Mouse (Mus musculus) liver, adult 2 months (tissue): ENCODE results near the gene Ms4a3. TPM values are rescaled to one million over a fixed set of nuclear protein-coding genes. Genes with fewer than 3 reads are reported as not detected.

Source experiments
- DNase-seq: peaks from one replicate; pipeline ENCODE4 v3.0.0-alpha.2; 2011; ENCODE audit warnings: low read depth, low spot score; ENCODE audit errors: extremely low read depth
- H3K27ac ChIP-seq: fragments of 200-500 bp; replicated peaks from 2 replicates; pipeline ENCODE4 v1.5.1; 2012; ENCODE audit warnings: low read depth, mild to moderate bottlenecking, control low read depth, inconsistent platforms, low read length; ENCODE audit not compliant: insufficient read depth
- H3K27me3 ChIP-seq: fragments of 200-500 bp; 2 replicates; pipeline ENCODE4 v1.6.1; 2012; ENCODE audit warnings: mild to moderate bottlenecking, moderate library complexity, low read length, inconsistent platforms; ENCODE audit not compliant: control insufficient read depth, insufficient read depth
- H3K36me3 ChIP-seq: fragments of 200-500 bp; 2 replicates; pipeline ENCODE4 v1.6.1; 2012; ENCODE audit warnings: low read length, inconsistent platforms; ENCODE audit not compliant: control insufficient read depth, insufficient read depth
- H3K4me1 ChIP-seq: fragments of 200-500 bp; 2 replicates; pipeline ENCODE4 v1.6.1; 2011; ENCODE audit warnings: low read length; ENCODE audit not compliant: control insufficient read depth, insufficient read depth
- H3K4me3 ChIP-seq: fragments of 200-500 bp; 2 replicates; pipeline ENCODE4 v1.5.1; 2011; ENCODE audit warnings: low read depth, mild to moderate bottlenecking, control low read depth, low read length, moderate library complexity; ENCODE audit not compliant: insufficient read depth
- H3K79me2 ChIP-seq: fragments of 200-500 bp; 2 replicates; pipeline ENCODE4 v1.6.1; 2012; ENCODE audit warnings: inconsistent platforms, mild to moderate bottlenecking, low read length, moderate library complexity; ENCODE audit not compliant: control insufficient read depth, insufficient read depth
- H3K9ac ChIP-seq: fragments of 200-500 bp; 2 replicates; pipeline ENCODE4 v1.6.1; 2012; ENCODE audit warnings: low read depth, mild to moderate bottlenecking, control low read depth, inconsistent platforms, low read length
- CTCF ChIP-seq: fragments of 200-500 bp; IDR thresholded peaks from 2 replicates; pipeline ENCODE4 v1.5.1; 2011; ENCODE audit warnings: low read depth, low read length, control low read depth
- WGBS: fragments of 180-500 bp; shearing (Covaris S2); methylation state at CpG from one replicate; pipeline ENCODE4 v1.1.7; 2018; 5-methylcytosine and 5-hydroxymethylcytosine counted together
- polyA plus RNA-seq: library from polyadenylated mRNA; depleted of rRNA; stranded (reverse); fragments of >200 nt; gene quantifications from 2 replicates; pipeline ENCODE4 v1.2.3, GENCODE M21; 2012; rRNA removed
- total RNA-seq: library from RNA; depleted of rRNA; stranded (reverse); fragments of >200 nt; gene quantifications from 2 replicates; pipeline ENCODE4 v1.2.3, GENCODE M21; 2014; rRNA removed

The Ms4a3 gene
- total and polyA plus RNA-seq, 2 experiments: not detected

GRCm38 (mm10) chr19:11589205-11589604 is 51.4 kb downstream of the Ms4a3 start:
- 76% methylated on average over 4 of the region's 4 CpGs for WGBS
- TF ChIP-seq CTCF: no peak
- Histone ChIP-seq H3K27me3 (no peaks in the 10 kb centered on the region), H3K36me3 (no peaks in the 10 kb centered on the region), H3K9ac (no peak overlapping the region), H3K4me1 (no peaks in the 10 kb centered on the region), H3K27ac (no peak overlapping the region), H3K79me2 (no peaks in the 10 kb centered on the region), H3K4me3 (no peak overlapping the region)
- DNase-seq: no peak

Other genes with a start within 250 kb of the Ms4a3 start
- gene Ms4a4c, start 236.1 kb downstream of the Ms4a3 start, total RNA-seq: 0.74 and 1.3 TPM in 2 replicates
- 0.26 TPM in 1 of 2 replicates, not detected in the other for gene Ms4a4c, start 236.1 kb downstream of the Ms4a3 start, polyA plus RNA-seq
- gene Ms4a4b, start 197.3 kb downstream of the Ms4a3 start, total RNA-seq: 0.65 and 1.1 TPM in 2 replicates
- gene Ms4a4b, start 197.3 kb downstream of the Ms4a3 start, polyA plus RNA-seq: 0.96 and 1.9 TPM in 2 replicates
- 5.6 and 6.6 TPM in 2 replicates for gene Ms4a6c, start 171.5 kb downstream of the Ms4a3 start, total RNA-seq
- 1.0 and 1.8 TPM in 2 replicates for gene Ms4a6c, start 171.5 kb downstream of the Ms4a3 start, polyA plus RNA-seq
- 1.1 and 1.4 TPM in 2 replicates for gene Gm8369, start 154.9 kb downstream of the Ms4a3 start, total RNA-seq
- gene Gm8369, start 154.9 kb downstream of the Ms4a3 start, polyA plus RNA-seq: 0.22 and 0.48 TPM in 2 replicates
- 3.2 and 4.7 TPM in 2 replicates for gene Ms4a6b, start 124.3 kb downstream of the Ms4a3 start, total RNA-seq
- gene Ms4a6b, start 124.3 kb downstream of the Ms4a3 start, polyA plus RNA-seq: 0.61 and 0.98 TPM in 2 replicates
- 3.5 and 3.8 TPM in 2 replicates for gene Ms4a4d, start 104.0 kb downstream of the Ms4a3 start, total RNA-seq
- 3.9 and 7.1 TPM in 2 replicates for gene Ms4a4d, start 104.0 kb downstream of the Ms4a3 start, polyA plus RNA-seq
- gene Ms4a6d, start 36.0 kb downstream of the Ms4a3 start, total RNA-seq: 3.9 and 4.5 TPM in 2 replicates
- gene Ms4a6d, start 36.0 kb downstream of the Ms4a3 start, polyA plus RNA-seq: 0.82 and 0.85 TPM in 2 replicates
- not detected in 2 replicates for gene Ms4a2, start 17.1 kb downstream of the Ms4a3 start, total RNA-seq
- not detected in 2 replicates for gene Ms4a2, start 17.1 kb downstream of the Ms4a3 start, polyA plus RNA-seq
- gene Oosp2, start 19.7 kb upstream of the Ms4a3 start, total RNA-seq: not detected in 2 replicates
- not detected in 2 replicates for gene Oosp2, start 19.7 kb upstream of the Ms4a3 start, polyA plus RNA-seq
- gene Oosp1, start 50.3 kb upstream of the Ms4a3 start, total RNA-seq: not detected in 2 replicates
- gene Oosp1, start 50.3 kb upstream of the Ms4a3 start, polyA plus RNA-seq: not detected in 2 replicates
- not detected in 2 replicates for gene Oosp3, start 56.2 kb upstream of the Ms4a3 start, total RNA-seq
- gene Oosp3, start 56.2 kb upstream of the Ms4a3 start, polyA plus RNA-seq: not detected in 2 replicates
- not detected in 2 replicates for gene Gif, start 106.7 kb upstream of the Ms4a3 start, total RNA-seq
- gene Gif, start 106.7 kb upstream of the Ms4a3 start, polyA plus RNA-seq: not detected in 2 replicates
- gene Mrpl16, start 129.5 kb upstream of the Ms4a3 start, total RNA-seq: 28.4 and 28.8 TPM in 2 replicates
- 20.6 and 24.5 TPM in 2 replicates for gene Mrpl16, start 129.5 kb upstream of the Ms4a3 start, polyA plus RNA-seq
- gene Stx3, start 178.6 kb upstream of the Ms4a3 start, total RNA-seq: 1.5 and 2.0 TPM in 2 replicates
- gene Stx3, start 178.6 kb upstream of the Ms4a3 start, polyA plus RNA-seq: 0.24 and 0.46 TPM in 2 replicates
- not detected in 2 replicates for gene Olfr1417, start 198.4 kb upstream of the Ms4a3 start, total RNA-seq
- not detected in 2 replicates for gene Olfr1417, start 198.4 kb upstream of the Ms4a3 start, polyA plus RNA-seq
- not detected in 2 replicates for gene Olfr1418, start 220.2 kb upstream of the Ms4a3 start, total RNA-seq
- not detected in 2 replicates for gene Olfr1418, start 220.2 kb upstream of the Ms4a3 start, polyA plus RNA-seq
- gene Olfr1419, start 234.3 kb upstream of the Ms4a3 start, total RNA-seq: not detected in 2 replicates
- gene Olfr1419, start 234.3 kb upstream of the Ms4a3 start, polyA plus RNA-seq: not detected in 2 replicates
- not detected in 2 replicates for gene Olfr1420, start 245.7 kb upstream of the Ms4a3 start, total RNA-seq
- gene Olfr1420, start 245.7 kb upstream of the Ms4a3 start, polyA plus RNA-seq: not detected in 2 replicates